Mouse (Mus musculus) kidney, adult 9 months (tissue): ENCODE measurements around the gene Ntf5.
"Not testable (repeated sequence)": the region's sequence is repeated elsewhere in the genome, so short reads cannot be mapped to it uniquely, and the experiment has no call there.

Experiments used
- DNase-seq: peaks from one replicate; pipeline ENCODE4 v3.0.0; 2022

Gene Ntf5

GRCm38 (mm10) chr7:45437521-45438276 is 24.2 kb downstream of the Ntf5 start, which contains the start of gene Ruvbl2:
TSS of gene Ruvbl2 (minus strand) at chr7:45438096.
- peak; percentile 51 for DNase-seq

GRCm38 (mm10) chr7:45443526-45444420 is 30.3 kb downstream of the Ntf5 start:
- no peak for DNase-seq

- no peak for DNase-seq
Measured at GRCm38 (mm10) chr7:45446589-45446988, 33.1 kb downstream of the Ntf5 start.

- DNase-seq = no peak
Measured at GRCm38 (mm10) chr7:45447325-45447990, 34.0 kb downstream of the Ntf5 start.

GRCm38 (mm10) chr7:45449974-45450373 is 36.5 kb downstream of the Ntf5 start:
- DNase-seq = no peak

- peak; percentile 86 for DNase-seq
Measured at GRCm38 (mm10) chr7:45451344-45451982, 38.0 kb downstream of the Ntf5 start.

GRCm38 (mm10) chr7:45454971-45455370 is 41.5 kb downstream of the Ntf5 start:
- DNase-seq = no peak

- DNase-seq = no peak
Measured at GRCm38 (mm10) chr7:45455932-45456696, 42.6 kb downstream of the Ntf5 start.

- DNase-seq = no peak
Measured at GRCm38 (mm10) chr7:45456721-45457203, 43.3 kb downstream of the Ntf5 start.

- DNase-seq = peak; percentile 88
Measured at GRCm38 (mm10) chr7:45457204-45458060, 43.9 kb downstream of the Ntf5 start.

- peak; percentile 73 for DNase-seq
Measured at GRCm38 (mm10) chr7:45458748-45459563, 45.5 kb downstream of the Ntf5 start.

GRCm38 (mm10) chr7:45459564-45460140 is 46.2 kb downstream of the Ntf5 start, which contains the start of gene Ftl1:
TSS of gene Ftl1 (minus strand) at chr7:45459884.
- peak; percentile 99 for DNase-seq

GRCm38 (mm10) chr7:45460377-45460776 is 46.9 kb downstream of the Ntf5 start:
- DNase-seq = peak; percentile 90

GRCm38 (mm10) chr7:45460860-45461314 is 47.4 kb downstream of the Ntf5 start:
- peak; percentile 83 for DNase-seq

- DNase-seq = no peak
Measured at GRCm38 (mm10) chr7:45461326-45461725, 47.8 kb downstream of the Ntf5 start.

GRCm38 (mm10) chr7:45461781-45462180 is 48.3 kb downstream of the Ntf5 start:
- no peak for DNase-seq

GRCm38 (mm10) chr7:45462325-45462724 is 48.8 kb downstream of the Ntf5 start:
- no peak for DNase-seq

GRCm38 (mm10) chr7:45462868-45463267 is 49.4 kb downstream of the Ntf5 start:
- not testable (repeated sequence) for DNase-seq
